Mouse (Mus musculus) lung, embryonic 14.5 days (tissue): ENCODE data around the gene Fam107a. TPM values are rescaled to one million over a fixed set of nuclear protein-coding genes. Genes with fewer than 3 reads are reported as not detected.
"Not testable (repeated sequence)": the region's sequence is repeated elsewhere in the genome, so short reads cannot be mapped to it uniquely, and the experiment has no call there.

Experiments
- ATAC-seq: fragments of 200-750 bp; cut with Nextera tagmentation; 2 replicates; pipeline ENCODE4 v1.8.0; 2017; ENCODE audit warnings: mild to moderate bottlenecking, moderate TSS enrichment, moderate library complexity; ENCODE audit not compliant: insufficient read depth
- DNase-seq: peaks from one replicate; pipeline ENCODE4 v3.0.0-alpha.2; 2015
- H3K27ac ChIP-seq: fragments of 300-500 bp; sonication (generic); 2 replicates; pipeline ENCODE4 v1.5.1; 2014; ENCODE audit warnings: low read depth, mild to moderate bottlenecking, moderate library complexity
- H3K27me3 ChIP-seq: fragments of 300-500 bp; sonication (generic); 2 replicates; pipeline ENCODE4 v1.6.1; 2014; ENCODE audit warnings: low read length, control low read depth; ENCODE audit not compliant: insufficient read depth
- H3K36me3 ChIP-seq: fragments of 300-500 bp; sonication (generic); 2 replicates; pipeline ENCODE4 v1.6.1; 2014; ENCODE audit warnings: control low read depth; ENCODE audit not compliant: insufficient read depth
- H3K4me1 ChIP-seq: fragments of 300-500 bp; sonication (generic); 2 replicates; pipeline ENCODE4 v1.6.1; 2014; ENCODE audit warnings: antibody characterized with exemption, control low read depth; ENCODE audit not compliant: insufficient read depth
- H3K4me2 ChIP-seq: fragments of 300-500 bp; sonication (generic); 2 replicates; pipeline ENCODE4 v1.6.1; 2014; ENCODE audit warnings: mild to moderate bottlenecking
- H3K4me3 ChIP-seq: fragments of 300-500 bp; sonication (generic); 2 replicates; pipeline ENCODE4 v1.5.1; 2014; ENCODE audit warnings: low read depth, low read length
- H3K9ac ChIP-seq: fragments of 300-500 bp; sonication (generic); 2 replicates; pipeline ENCODE4 v1.6.1; 2014
- H3K9me3 ChIP-seq: fragments of 300-500 bp; sonication (generic); 2 replicates; pipeline ENCODE4 v1.6.1; 2016; ENCODE audit warnings: low read depth, low read length, control low read depth
- CTCF ChIP-seq: IDR thresholded peaks from 2 replicates; pipeline ENCODE4 v1.5.1; 2016; ENCODE audit warnings: antibody characterized with exemption, low read depth
- WGBS: fragments of 180-500 bp; shearing (Covaris S2); extraction: QIAGEN DNeasy Blood & Tissue Kit; methylation state at CpG from one replicate; pipeline ENCODE4 v1.1.7; 2014; 5-methylcytosine and 5-hydroxymethylcytosine counted together
- polyA plus RNA-seq: library from polyadenylated mRNA; unstranded; fragments of >200 nt; fragmentation: Nextera tagmentation; extraction: Ambion mirVana; gene quantifications from 2 replicates; pipeline ENCODE4 v1.2.1, GENCODE M21; 2014

Fam107a gene
- polyA plus RNA-seq, 1 experiment from 2014 or later, result 0.38 TPM

DNA sequence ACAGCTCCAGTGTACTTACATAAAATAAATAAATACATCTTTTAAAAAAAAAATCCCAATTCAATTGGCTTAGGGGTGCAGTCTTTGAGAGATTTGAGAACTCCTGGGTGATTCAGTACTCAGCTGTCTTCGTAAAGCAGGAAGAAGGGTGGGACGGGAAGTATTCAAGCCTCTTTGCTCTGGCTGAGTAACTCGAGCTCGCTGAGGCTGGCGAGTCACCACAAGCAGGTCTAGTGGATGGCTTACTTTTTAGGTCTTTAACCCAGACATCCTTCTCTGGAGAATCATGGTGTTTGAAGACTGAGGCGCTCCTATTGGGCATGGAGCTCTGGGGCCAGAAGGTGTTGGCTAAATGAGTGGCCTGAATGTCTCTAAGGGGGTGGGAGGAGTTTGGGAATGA, 10.9 kb downstream of the Fam107a start:
- H3K9me3 ChIP-seq, result no peaks in the 10 kb centered on the region
- 59% methylated on average over 6 of the region's 6 CpGs for WGBS
- ATAC-seq, result no peak

DNA sequence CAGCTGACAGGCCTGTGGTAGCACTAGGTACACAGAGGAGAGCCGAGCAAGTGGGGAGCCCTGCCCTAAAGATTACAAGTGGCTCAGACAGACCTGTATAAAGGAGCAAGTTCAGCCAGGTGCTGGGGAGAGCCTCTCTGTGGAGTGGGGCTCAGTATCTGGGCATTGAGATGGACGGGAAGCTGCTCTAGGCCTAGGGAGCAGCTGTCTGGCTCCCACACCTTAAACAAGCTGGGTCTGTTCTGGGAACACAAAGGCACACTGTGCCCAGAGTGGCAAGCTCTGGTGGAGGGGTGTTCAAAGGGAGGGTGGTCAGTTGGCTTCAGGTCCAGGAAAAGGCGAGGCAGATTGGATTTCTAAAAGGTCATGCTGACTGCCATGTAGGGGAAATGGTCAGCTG, 12.8 kb downstream of the Fam107a start:
- TF ChIP-seq CTCF, result no peak
- peaks cover 6% of the 10 kb centered on the region; the same call in 1 of the 2 replicates for H3K4me1 ChIP-seq
- no peak overlapping the region for H3K27ac ChIP-seq
- no peaks in the 10 kb centered on the region for H3K36me3 ChIP-seq
- no peak overlapping the region for H3K4me2 ChIP-seq
- no peak for DNase-seq
- no peaks in the 10 kb centered on the region for H3K9me3 ChIP-seq
- H3K27me3 ChIP-seq, result no peaks in the 10 kb centered on the region
- 56% methylated on average over 3 of the region's 3 CpGs for WGBS
- no peak overlapping the region for H3K4me3 ChIP-seq
- no peak overlapping the region for H3K9ac ChIP-seq
- no peak; the same call in 1 of the 2 replicates for ATAC-seq

More for the DNA sequence above, 10.9 kb downstream of the Fam107a start:
- Histone ChIP-seq H3K27me3 (no peaks in the 10 kb centered on the region), H3K4me2 (no peak overlapping the region), H3K4me3 (no peak overlapping the region), H3K27ac (no peak overlapping the region), H3K4me1 (peaks cover 7% of the 10 kb centered on the region; the same call in 1 of the 2 replicates), H3K9ac (no peak overlapping the region), H3K36me3 (no peaks in the 10 kb centered on the region)
- TF ChIP-seq CTCF, result no peak
- no peak for DNase-seq

DNA sequence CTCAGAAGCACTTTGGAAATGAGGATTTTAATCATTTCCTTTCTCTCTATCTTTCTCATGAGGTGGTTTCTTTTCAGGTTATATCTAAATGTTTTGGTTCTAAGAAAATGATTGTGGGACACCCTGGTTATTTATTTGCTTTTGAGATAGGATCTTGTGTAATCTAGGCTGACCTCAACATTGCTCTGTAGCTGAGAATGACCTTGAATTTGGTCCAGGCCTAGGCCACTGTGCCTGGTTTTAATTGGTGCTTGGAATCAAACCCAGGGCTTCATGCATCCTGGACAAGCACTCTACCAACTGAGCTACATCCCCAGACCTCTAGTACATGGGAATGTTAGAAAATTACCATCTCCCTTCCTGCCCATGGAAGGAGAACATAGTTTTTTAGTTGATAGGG, 13.7 kb downstream of the Fam107a start:
- DNase-seq, result no peak
- Histone ChIP-seq H3K9me3 (no peaks in the 10 kb centered on the region), H3K27me3 (no peaks in the 10 kb centered on the region), H3K36me3 (no peaks in the 10 kb centered on the region), H3K4me3 (no peak overlapping the region), H3K4me1 (peaks cover 4% of the 10 kb centered on the region; the same call in 1 of the 2 replicates), H3K4me2 (no peak overlapping the region), H3K27ac (no peak overlapping the region), H3K9ac (no peak overlapping the region)
- no peak for TF ChIP-seq CTCF
- ATAC-seq, result no peak

DNA sequence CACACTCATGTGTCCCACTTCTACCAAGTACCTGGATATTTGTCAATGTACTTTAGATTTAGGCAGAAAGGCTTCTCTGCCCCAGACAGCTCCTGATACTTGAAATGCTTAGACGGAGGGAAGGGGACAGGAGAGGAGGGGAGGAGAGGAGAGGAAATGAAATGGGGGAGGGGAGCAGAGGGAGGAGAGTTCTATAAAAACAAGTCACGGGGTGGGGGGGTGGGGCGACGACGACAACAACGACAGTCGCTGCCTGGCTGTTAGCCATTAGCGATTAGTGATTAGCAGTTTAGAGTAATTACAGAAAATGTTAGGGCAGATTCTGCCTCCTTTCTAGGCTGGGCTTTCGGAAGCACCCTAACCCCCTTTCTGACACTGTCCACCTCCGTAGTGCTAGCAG, 15.1 kb downstream of the Fam107a start:
- DNase-seq (peak; percentile 26), ATAC-seq (0 out of 2 replicates have a peak, but pooled peaks have one; percentile 11)
- WGBS, result 12% methylated on average over 10 of the region's 10 CpGs

DNA sequence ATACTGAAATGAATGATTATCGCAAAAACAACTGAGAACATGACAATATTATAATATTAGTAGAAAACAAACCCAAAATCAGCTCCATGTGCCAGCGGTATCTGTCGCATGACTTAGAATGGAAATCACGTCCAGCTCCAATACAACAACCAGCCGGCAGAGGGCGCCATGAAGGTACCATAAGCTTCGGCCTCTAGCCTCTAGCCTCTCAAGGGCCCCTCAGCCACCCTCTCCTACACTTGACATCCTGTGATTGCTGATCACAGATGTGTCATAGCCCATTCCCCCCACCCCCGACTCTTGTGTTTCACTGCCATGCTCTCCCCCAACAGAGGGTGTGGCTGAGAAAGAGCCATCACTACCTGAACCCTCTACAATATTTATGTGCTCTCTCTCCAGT, 17.5 kb downstream of the Fam107a start:
- ATAC-seq, result no peak
- Histone ChIP-seq H3K9ac (no peak overlapping the region), H3K4me3 (no peak overlapping the region)

More for the DNA sequence above, 15.1 kb downstream of the Fam107a start:
- Histone ChIP-seq H3K4me2 (0 out of 2 replicates have a peak overlapping the region, but pooled peaks have one; percentile 12), H3K9me3 (no peaks in the 10 kb centered on the region), H3K4me1 (peaks cover 4% of the 10 kb centered on the region; the same call in 1 of the 2 replicates), H3K9ac (no peak overlapping the region), H3K4me3 (no peak overlapping the region), H3K27ac (no peak overlapping the region), H3K27me3 (no peaks in the 10 kb centered on the region), H3K36me3 (no peaks in the 10 kb centered on the region)
- no peak for TF ChIP-seq CTCF

DNA sequence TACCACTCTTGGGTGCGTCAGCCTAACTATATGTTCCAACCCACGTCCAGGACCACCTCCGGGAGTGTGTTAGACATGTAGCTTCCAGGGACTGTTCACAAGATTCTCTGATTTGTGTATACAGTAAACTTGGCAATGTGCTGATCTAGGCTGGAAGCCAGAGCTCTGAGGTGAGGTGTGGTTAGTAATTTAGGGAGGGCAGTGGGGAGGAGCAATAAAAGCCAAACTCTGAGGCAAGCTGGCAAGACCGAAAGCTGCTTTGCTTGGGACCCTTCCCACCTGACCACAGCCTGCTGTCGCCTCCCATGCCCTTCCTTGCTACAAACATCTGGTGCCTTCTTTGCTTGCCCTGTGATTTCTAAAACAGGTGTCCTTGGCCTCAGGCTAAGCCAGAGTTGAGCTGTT, 19.9 kb downstream of the Fam107a start:
- 57% methylated on average over 5 of the region's 5 CpGs for WGBS
- no peak overlapping the region for H3K4me2 ChIP-seq
- H3K9ac ChIP-seq, result no peak overlapping the region
- H3K27ac ChIP-seq, result no peak overlapping the region
- no peaks in the 10 kb centered on the region for H3K27me3 ChIP-seq
- DNase-seq, result peak; percentile 53
- no peak for TF ChIP-seq CTCF
- peak; percentile 58; the same call in 1 of the 2 replicates for ATAC-seq
- peaks cover 4% of the 10 kb centered on the region; the same call in 1 of the 2 replicates for H3K4me1 ChIP-seq
- no peaks in the 10 kb centered on the region for H3K36me3 ChIP-seq
- no peaks in the 10 kb centered on the region for H3K9me3 ChIP-seq
- H3K4me3 ChIP-seq, result no peak overlapping the region

More for the DNA sequence above, 17.5 kb downstream of the Fam107a start:
- peak; percentile 72 for TF ChIP-seq CTCF
- peaks cover 4% of the 10 kb centered on the region; the same call in 1 of the 2 replicates for H3K4me1 ChIP-seq
- no peaks in the 10 kb centered on the region for H3K36me3 ChIP-seq
- H3K4me2 ChIP-seq, result no peak overlapping the region
- no peaks in the 10 kb centered on the region for H3K27me3 ChIP-seq
- no peak overlapping the region for H3K27ac ChIP-seq
- H3K9me3 ChIP-seq, result no peaks in the 10 kb centered on the region
- 33% methylated on average over 8 of the region's 8 CpGs for WGBS
- DNase-seq, result peak; percentile 81

DNA sequence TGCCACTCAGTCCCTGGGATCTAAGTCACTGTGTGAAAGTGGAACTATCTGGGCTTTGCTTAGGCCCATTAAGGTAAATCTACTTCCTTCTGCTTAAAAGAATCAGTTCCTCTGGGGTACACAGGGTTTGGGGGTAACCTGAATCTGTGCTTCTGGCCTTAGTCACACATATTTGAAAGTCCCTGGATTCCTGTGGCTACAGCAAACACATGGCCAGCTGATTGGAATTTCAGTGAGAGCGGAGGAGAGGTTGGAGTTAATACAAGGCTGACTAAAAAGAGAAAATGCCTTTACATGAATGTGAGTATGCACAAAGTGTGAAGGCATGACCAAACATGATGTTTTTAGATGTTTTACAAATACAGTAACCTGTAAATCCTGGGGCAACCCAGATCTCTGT, 23.6 kb downstream of the Fam107a start:
- H3K27me3 ChIP-seq, result no peaks in the 10 kb centered on the region
- H3K9ac ChIP-seq, result no peak overlapping the region
- H3K9me3 ChIP-seq, result no peaks in the 10 kb centered on the region
- no peak for ATAC-seq
- no peak for TF ChIP-seq CTCF
- H3K36me3 ChIP-seq, result no peaks in the 10 kb centered on the region
- no peak overlapping the region for H3K4me3 ChIP-seq
- no peak for DNase-seq
- no peaks in the 10 kb centered on the region for H3K4me1 ChIP-seq
- no peak overlapping the region for H3K27ac ChIP-seq
- no peak overlapping the region for H3K4me2 ChIP-seq
- WGBS, result 62% methylated on average over 1 of the region's 1 CpGs

DNA sequence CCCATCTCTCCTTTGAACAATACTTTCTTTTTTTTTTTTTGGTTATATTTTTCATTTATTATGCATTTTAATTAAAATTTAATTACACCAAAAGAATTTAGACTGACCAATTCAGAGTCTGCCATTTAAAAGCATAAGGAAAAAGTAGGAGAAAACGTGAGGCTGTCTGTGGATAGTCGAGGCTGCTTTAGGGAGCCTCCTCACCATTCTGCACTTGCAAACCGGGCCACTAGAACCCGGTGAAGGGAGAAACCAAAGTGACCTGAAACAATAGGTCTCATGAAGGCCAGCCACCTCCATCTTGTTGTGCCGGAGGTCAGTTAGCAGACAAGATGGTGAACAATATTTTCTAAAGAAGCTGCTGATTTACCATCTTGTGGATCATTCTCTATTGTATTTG, 31.2 kb downstream of the Fam107a start:
- H3K9ac ChIP-seq, H3K27ac ChIP-seq, H3K4me2 ChIP-seq, H3K27me3 ChIP-seq, H3K9me3 ChIP-seq, DNase-seq, H3K36me3 ChIP-seq, H3K4me1 ChIP-seq, H3K4me3 ChIP-seq: not testable (repeated sequence)
- peak; percentile 71 for ATAC-seq
- 84% methylated on average over 5 of the region's 5 CpGs for WGBS
